Mouse (Mus musculus): ENCODE results near the gene Dnajb1.
"Not testable (repeated sequence)": the region's sequence is repeated elsewhere in the genome, so short reads cannot be mapped to it uniquely, and the experiment has no call there.

Dnajb1 gene

DNA sequence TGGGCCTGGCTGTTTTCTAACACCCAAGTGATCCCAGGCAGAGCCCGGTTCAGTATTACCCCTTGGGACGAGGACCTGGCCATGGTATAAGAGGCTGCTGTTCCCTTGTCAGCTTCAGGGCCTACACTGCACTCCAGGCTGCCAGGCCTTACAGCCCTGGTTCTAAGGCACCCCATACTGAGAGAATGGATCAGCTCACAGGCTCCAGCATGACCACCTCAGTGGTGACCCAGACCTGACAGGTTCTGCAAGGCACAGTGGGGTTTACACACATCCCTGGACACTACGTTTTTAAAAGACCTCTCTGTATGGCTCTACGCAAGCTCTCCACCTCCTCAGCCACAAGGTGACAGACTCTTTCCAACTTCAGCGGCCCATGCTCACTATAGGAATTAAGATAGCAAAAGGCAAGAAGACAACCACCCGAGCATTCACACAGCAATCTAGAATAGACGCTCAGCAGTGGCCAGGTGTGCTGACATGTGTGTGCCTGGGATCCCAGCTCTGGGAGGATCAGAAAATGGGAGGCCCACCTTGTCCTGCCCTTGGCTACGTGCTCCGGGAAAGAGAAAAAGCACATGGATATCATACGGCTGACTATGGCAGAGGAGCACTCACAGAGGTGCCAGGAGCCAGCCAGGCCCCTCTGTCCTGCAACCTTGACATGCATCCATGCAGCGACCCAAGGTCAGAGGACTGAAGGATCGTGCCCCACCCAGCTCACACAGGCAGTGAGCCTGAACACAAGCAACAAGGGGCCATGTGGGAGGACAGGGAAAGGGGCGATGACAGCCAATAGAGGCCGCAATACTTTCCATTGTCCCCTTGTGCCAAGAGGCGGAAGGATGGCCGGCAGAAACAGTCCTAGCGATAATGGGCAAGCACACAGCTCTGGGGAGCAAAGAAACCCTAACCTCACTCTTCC is 29.6 kb upstream of the Dnajb1 start:
- DNase-seq (ENCODE audit: low read depth, low spot score): no peak

DNA sequence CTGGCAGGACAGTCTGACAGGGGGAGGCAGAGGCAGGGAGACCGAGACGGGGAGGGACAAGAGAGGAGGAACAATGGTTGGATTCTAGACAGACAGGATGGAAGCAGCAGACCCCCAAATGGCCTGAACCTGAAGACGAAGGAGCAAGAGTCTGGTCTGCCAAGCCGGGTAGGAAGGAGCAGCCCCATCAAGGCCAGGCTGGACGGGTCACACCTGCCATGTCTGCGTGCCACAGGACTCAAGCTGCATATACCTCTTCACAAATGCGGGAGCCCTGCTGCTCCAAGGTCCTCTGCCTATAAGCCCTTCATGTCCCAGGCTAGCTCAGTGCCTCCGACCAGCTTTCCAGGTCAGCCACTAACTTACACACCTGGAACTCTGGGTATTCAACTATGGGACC is 28.3 kb upstream of the Dnajb1 start:
- DNase-seq (ENCODE audit: low read depth, low spot score): no peak

DNA sequence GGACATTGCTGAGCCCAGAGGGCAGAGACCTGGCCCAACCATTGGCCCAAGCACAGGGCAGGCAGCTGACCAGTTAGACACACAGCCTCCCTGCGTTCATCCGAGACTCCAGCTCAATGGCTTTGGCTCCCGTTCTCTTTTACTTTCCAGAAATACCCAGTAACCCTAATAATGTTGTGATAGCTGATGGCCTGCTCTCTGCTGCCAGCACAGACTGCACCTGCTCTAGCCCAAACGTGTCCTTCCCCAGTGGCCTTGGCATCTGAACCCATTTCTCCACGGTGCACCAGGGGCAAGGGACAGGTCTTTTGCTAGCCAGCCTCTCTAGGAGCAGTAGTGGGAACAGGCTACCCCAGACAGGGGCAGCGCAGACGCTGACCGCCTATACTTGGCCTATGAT is 27.2 kb upstream of the Dnajb1 start:
- DNase-seq (ENCODE audit: low read depth, low spot score): no peak

DNA sequence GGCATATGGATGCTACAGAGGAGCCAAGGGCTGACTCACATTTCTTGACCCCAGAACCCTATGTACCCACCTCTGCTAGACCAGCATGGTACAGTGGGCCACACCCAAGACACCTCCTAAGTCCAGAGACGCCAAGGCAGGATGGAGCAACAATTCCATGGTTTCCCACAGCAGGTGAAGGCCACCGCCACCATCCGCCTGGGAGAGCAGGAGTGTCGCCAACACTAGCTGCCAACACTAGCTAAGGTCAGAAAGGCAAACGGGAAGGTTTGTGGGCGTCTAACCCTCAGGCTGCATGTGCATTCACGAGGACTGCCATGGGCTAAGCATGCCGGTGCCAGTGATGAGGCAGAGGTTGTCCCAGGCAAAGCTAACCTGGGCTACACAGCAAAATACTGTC is 25.8 kb upstream of the Dnajb1 start:
- DNase-seq (ENCODE audit: low read depth, low spot score): no peak

DNA sequence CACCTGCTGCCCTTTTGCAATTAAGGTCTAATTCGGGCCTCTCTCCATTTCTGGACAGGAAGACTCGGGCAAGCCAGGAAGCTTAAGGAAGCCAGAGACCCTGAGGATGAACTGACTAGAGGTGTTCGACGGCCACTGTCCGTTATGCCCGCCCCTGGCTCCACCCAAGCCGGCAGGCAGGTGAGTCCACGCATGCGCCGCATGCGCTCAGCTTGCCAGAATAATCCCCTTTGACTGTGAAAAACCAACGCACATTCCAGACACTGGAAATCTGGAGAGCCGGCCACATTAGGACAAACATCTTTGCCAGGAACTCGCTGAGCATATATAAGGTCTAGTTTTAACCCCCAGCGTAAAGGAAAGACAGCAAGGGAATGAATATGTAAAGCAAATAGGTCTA is 24.8 kb upstream of the Dnajb1 start:
- peak; percentile 52 for DNase-seq (ENCODE audit: low read depth, low spot score)

DNA sequence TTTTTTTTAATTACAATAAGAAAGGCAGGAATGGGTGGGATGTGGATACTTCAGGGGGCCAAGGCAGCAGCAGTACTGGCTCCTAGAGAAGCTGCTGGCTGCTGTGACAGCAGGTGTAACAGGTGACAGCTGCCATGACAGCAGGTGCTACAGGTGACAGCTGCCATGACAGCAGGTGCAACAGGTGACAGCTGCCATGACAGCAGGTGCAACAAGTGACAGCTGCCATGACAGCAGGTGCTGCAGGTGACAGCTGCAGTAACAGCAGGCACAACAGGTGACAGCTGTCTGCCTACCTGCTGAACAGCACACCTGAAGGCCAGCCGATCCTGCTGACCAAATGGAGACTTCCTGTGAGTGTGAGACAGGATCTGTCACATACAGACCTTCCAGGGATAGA is 23.2 kb upstream of the Dnajb1 start:
- no peak for DNase-seq (ENCODE audit: low read depth, low spot score)

DNA sequence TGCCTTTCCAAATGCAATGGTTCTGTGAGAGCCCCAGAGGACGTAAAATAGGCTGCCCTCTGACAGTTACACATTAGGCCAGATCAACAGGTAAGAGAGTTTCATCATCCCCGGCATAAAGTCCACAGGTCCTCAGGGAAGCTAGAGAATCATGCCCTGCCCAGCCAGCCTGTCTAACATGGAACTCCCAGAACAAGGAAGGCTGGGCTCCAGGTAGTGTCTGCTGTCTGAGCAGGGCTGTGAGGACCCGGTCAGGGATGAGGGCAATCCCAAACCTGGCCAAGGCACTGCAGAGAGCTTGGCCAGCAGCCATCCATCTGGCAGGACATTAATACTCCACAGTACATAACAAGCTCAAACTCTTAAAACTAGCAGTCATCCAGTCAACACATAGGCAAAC is 22.7 kb upstream of the Dnajb1 start:
- DNase-seq (ENCODE audit: low read depth, low spot score): no peak

DNA sequence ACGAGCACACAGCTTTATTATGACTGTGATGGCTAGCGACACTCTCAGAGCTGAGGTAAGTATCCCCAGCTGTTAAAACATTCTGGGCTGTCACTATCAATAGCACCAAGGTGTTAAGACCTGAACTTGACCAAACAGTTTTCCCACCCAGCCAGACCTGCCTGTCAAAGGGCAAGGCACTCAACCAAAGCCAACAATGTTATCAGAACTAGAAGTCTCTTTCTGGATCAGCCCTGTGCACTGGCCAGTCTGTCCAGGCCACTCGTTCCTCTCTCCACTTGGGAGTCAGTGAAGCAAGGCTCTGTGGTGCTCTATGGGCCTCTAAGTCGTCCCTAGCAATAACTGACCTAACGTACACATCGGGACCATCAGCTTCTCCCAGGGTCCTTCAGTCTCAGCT is 20.3 kb upstream of the Dnajb1 start:
- no peak for DNase-seq (ENCODE audit: low read depth, low spot score)

DNA sequence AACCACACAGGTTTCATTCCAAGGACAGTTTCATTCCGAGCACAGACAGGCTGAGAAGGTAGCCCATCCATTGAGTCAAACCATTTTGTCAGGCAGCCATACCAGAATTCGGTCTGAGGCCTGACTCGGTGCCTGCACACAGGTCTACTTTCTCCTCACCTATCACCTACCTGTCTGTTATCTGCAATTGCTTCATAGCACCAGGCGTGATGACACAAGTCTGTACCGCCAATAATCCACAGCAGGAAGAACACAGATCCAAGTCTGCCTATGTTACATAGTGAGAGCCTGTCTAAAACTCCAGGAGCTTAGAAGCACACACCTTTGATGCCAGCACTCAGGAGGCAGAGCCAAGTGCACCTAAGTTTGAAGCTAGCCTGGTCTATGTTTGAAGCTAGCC is 19.1 kb upstream of the Dnajb1 start:
- DNase-seq (ENCODE audit: low read depth, low spot score): no peak

DNA sequence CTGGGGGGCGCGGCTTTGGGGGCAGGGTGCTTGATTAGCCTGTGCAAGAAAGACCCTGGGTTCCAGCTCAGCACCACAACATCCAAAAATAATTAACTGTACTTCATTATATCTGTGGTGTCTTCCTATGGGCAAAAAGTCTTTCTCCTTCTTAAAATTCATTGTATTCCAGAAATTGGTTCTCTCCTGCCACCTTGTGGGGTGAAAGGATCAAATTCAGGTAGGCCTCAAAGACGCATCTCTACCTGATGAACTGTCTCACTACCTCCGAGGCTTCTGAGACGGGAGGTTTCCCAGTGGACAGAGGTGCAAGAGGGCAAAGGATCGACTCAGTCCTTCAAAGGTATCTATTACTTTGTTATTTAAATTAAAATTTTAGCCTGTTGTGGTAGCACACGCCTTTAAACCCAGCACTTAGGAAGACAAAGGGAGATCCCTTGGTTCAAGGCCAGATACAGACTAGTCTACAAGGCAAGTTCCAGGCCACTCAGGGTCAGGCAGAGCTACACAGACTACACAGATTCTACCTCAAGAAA is 17.4 kb upstream of the Dnajb1 start:
- peak; percentile 62 for DNase-seq (ENCODE audit: low read depth, low spot score)

DNA sequence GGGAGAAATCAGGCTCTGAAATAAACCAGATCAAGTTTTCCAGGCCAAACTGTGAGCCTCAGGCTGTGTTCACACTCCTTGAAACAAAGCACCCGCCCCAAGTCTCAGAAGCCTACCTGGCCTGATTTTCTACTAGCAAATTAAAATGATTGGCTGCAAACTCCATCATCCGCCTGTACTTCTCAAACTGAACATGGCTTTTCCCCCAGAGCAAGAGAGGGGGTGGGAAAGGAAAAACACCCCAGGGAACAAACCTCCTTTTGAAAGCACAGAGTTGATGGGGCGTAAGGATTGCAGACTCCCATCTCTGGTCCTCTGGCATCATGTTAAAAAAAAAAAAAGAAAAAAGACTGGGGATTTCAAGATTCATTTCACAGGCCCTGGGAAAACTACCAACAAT is 15.3 kb upstream of the Dnajb1 start:
- no peak for DNase-seq (ENCODE audit: low read depth, low spot score)

DNA sequence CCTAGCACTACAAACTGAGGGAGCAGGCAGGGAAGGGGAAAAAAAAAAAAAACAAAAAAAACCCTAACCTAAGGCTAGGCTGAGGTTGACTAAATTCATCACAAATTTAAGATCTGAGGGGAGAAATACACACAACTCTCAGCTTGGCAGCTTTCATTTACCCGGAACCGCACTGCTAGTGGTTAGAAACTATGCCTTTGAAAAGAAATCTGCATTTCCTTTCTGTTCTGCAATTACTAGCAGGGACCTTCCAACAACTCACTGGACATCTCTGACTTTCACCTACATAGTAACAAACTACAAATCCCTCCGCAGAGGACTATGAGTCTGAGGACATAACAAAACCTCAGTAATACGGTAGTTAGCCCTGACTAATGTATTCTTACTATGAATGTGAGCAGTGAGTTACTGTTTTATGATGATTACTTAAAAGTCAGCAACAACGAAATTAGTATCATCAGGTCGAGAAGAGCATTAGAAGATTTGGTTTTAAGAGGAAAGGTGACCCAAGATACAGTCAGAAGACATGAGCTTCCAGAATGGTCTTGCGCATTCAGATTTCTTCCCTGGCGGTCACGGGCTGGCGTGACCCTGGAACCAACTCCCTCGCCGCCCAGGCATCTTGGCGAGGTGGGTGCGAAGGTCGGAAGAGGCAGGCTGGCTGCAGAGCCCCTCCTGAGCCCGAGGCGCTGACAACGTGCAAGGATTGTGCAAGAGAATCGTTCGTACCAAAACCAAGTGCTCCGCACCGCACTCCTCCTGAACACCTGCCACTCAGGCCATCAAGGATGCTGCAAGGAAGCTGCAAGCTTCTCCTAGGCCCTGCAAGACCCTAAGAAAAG is 14.4 kb upstream of the Dnajb1 start:
- DNase-seq (ENCODE audit: low read depth, low spot score): no peak

DNA sequence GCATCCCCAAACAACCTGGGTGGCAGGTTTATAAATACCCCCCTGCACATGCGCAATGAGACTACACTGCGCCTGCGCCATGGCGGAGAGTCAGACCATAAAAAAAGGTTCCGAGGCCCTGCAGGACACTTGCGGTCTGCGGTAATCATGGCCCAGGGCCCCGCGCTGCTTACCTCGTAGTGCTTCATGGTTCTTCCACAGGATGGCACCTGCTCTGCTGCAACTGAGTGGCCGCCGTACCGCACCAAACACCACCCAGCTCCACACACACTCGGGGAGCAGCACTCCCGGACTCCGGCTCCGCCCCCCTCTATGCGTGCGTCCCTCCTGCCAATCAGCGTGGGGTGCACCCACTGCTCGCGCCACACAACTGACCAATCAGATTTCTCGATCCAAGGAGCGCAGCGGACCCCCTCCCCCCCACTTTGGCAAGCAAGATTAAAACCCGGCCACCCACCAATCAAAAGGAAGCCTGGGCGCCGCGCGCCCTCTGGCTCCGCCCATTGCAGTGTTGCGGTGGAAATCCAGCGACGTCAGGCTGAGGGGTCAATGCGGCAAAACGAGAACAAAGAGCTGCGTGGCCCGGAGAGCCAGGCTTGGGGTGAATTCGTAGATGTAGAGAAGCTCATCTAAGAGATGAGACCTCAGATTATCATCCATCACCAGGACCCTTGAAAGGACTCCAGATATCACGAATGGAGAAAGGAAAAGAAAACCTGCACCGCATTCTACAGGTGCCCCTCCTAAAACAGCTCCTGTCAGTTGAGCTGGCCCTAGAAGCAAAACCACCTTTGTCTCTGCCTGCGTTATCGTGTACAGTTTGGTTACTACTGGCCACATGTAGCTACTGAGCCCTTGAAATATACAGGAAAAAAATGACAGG is 13.6 kb upstream of the Dnajb1 start:
- peak; percentile 98 for DNase-seq (ENCODE audit: low read depth, low spot score)

DNA sequence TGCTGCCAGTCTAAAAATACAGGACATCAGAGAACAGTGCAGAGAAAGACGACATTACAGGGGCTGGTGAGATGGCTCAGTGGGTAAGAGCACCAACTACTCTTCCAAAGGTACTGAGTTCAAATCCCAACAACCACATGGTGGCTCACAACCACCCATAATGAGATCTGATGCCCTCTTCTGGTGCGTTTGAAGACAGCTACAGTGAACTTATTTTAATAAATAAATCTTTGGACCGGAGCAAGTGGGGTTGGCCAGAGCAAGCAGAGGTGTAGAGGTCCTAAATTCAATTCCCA is 13.0 kb upstream of the Dnajb1 start:
- not testable (repeated sequence) for DNase-seq (ENCODE audit: low read depth, low spot score)

DNA sequence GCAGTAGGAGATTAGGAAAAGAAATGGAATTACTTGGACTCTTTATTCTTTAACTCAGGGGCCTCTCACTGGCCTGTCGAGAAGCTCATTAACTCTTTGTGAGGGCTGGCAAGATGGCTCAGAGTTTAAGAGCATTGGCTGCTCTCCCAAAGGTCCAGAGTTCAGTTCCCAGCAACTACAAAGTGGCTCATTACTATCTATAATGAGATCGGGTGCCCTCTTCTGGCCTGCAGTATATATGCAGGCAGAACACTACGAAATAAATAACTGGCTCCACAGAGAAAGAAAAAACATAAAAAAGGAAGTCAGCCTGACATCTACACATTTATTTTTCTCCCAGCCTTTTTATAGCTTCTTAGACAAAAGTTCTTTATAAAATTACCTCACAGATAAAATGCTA is 11.6 kb upstream of the Dnajb1 start:
- DNase-seq (ENCODE audit: low read depth, low spot score): peak; percentile 56

DNA sequence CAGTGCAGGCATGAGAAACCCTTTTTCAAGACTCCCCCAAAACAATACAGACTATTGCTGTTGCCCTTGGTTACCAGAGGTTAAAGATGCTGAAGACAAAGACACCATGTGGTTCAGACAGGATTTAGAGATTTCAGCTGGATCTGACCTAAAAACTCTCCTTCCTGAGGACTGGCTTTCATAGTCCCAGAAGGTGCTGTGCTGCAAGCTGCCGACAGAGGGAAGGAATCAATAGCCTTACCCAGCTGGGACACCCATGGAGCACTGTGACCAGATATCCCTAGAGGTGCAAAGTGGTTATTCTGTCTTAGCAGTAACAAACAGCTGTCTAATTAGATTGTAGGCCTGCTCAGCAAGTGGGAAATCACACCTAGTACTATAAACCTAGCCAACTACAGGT is 9.8 kb upstream of the Dnajb1 start:
- peak; percentile 83 for DNase-seq (ENCODE audit: low read depth, low spot score)

DNA sequence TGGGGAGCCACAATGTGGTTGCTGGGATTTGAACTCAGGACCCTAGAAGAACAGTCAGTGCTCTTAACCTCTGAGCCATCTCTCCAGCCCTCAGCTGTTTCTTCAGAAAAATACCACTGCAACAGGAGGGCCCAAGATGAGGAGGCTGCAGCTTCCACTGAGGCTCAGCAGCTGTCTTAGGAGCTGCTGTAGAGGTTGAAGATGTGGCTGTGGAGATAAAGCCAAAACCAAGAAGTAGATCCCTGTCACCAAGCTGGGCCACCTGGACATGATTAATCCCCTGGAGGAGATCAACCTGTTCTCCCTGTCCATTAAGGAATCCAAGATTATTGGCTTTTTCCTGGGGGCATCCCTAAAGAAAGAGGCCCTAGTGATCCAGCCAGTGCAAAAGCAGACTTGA is 8.2 kb upstream of the Dnajb1 start:
- no peak for DNase-seq (ENCODE audit: low read depth, low spot score)

DNA sequence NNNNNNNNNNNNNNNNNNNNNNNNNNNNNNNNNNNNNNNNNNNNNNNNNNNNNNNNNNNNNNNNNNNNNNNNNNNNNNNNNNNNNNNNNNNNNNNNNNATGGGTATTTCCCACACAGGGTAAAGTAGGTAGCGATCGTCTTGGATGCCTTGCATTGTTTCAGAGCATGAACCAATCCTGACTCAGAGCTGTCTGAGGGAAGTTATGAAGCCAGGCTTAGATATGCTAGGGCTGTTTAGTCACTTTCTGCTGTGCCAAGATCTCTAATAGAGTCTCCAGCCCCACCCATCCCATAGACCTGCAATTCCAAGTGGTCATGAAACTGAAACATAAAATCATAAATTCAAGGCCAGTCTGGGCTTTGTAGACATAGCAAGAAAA is 5.4 kb upstream of the Dnajb1 start:
- DNase-seq (ENCODE audit: low read depth, low spot score): no peak

DNA sequence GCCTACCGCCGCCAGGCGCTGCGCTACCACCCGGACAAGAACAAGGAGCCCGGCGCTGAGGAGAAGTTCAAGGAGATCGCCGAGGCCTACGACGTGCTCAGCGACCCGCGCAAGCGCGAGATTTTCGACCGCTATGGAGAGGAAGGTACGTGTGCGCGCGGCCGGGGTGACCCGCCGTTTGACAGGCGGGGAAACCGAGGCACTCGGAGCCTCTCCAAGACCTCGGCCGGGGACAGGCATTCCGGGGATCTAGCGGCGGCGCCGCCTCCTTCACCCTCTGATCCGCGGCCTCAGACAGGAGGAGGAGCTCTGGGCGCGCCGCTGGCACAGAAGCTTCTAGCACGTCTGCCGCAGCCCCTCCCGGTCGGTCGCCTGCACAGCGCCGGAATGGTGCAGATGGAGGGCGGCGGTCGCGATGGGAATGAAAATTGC is 421 bp downstream of the Dnajb1 start:
- peak; percentile 88 for DNase-seq (ENCODE audit: low read depth, low spot score)

DNA sequence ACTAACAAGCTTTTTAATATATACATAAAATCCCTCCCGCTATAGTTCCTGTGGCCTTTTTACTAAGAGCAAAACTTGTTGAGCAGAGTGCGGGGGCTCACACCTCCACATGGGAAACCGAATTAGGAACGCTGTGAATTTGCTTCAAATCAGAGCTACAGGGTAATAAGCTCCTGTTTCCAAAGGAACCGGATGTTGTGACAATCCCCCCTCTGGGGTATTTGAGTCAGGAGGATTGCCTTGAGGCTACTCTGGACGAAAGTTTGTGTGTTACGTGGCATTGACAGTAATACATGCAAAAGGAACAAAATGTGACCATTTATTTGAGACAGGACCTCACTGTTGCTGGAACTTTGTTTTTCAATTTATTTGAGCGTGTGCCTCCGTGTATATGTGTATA is 1.1 kb downstream of the Dnajb1 start:
- no peak for DNase-seq (ENCODE audit: low read depth, low spot score)

DNA sequence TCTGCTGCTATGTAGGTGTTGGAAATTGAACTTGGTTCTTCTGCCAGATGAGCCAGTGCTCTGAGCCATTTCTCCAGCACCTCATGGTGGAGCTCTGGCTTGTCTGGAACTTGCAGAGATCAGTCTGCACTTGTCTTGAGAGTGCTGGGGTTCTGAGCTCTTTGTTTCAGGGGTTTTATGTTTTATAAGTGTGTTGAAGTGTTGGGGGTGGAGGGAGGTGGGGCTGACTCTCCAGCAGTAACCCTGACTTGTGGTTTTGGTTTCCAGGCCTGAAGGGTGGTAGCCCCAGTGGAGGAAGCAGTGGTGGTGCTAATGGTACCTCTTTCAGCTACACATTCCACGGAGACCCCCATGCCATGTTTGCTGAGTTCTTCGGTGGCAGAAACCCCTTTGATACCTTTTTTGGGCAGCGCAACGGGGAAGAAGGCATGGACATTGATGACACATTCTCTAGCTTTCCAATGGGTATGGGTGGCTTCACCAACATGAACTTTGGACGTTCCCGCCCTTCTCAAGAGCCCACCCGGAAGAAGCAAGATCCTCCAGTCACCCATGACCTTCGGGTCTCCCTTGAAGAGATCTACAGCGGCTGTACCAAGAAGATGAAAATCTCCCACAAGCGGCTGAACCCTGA is 1.7 kb downstream of the Dnajb1 start:
- DNase-seq (ENCODE audit: low read depth, low spot score): no peak

Measured in R1 (cell line).